Mouse (Mus musculus): ENCODE data around the gene Prss54. TPM values are rescaled to one million over a fixed set of nuclear protein-coding genes. Genes with fewer than 3 reads are reported as not detected.

Gene Prss54
- polyA plus RNA-seq, 1 experiment from 2014 or later = not detected

- H3K4me1 ChIP-seq (ENCODE audit: insufficient read depth) = no peaks in the 10 kb centered on the region
- H3K4me3 ChIP-seq (ENCODE audit: low read depth, low read length) = no peak overlapping the region
- WGBS = 54% methylated on average over 4 of the region's 4 CpGs
- no peak overlapping the region for H3K9ac ChIP-seq
- no peak overlapping the region for H3K4me2 ChIP-seq
- DNase-seq (no peak), ATAC-seq (ENCODE audit: insufficient read depth) (no peak)
- H3K27me3 ChIP-seq (ENCODE audit: insufficient read depth, low read length) = no peaks in the 10 kb centered on the region
- no peak overlapping the region for H3K27ac ChIP-seq (ENCODE audit: low read depth)
- H3K36me3 ChIP-seq (ENCODE audit: insufficient read depth) = no peaks in the 10 kb centered on the region
- H3K9me3 ChIP-seq (ENCODE audit: low read depth, low read length) = no peaks in the 10 kb centered on the region
- no peak for TF ChIP-seq CTCF (IDR thresholded peaks at IDR 0.05; ENCODE audit: low read depth)
Measured at GRCm38 (mm10) chr8:95512257-95512656, 63.9 kb downstream of the Prss54 start.

Other genes with a start within 250 kb of the Prss54 start
- 9.2 and 10.9 TPM in 2 replicates for gene Zfp319, start 244.4 kb downstream of the Prss54 start, polyA plus RNA-seq (2014; fragmentation: Nextera tagmentation; extraction: Ambion mirVana)
- 32.1 and 34.0 TPM in 2 replicates for gene Usb1, start 244.1 kb downstream of the Prss54 start, polyA plus RNA-seq (2014; fragmentation: Nextera tagmentation; extraction: Ambion mirVana)
- gene Mmp15, start 224.1 kb downstream of the Prss54 start, polyA plus RNA-seq (2014; fragmentation: Nextera tagmentation; extraction: Ambion mirVana) = 22.5 and 25.6 TPM in 2 replicates
- 162 and 169 TPM in 2 replicates for gene Cfap20, start 141.5 kb downstream of the Prss54 start, polyA plus RNA-seq (2014; fragmentation: Nextera tagmentation; extraction: Ambion mirVana)
- 18.4 and 22.8 TPM in 2 replicates for gene Csnk2a2, start 86.3 kb downstream of the Prss54 start, polyA plus RNA-seq (2014; fragmentation: Nextera tagmentation; extraction: Ambion mirVana)
- 0.24 and 0.53 TPM in 2 replicates for gene Ccdc113, start 42.3 kb downstream of the Prss54 start, polyA plus RNA-seq (2014; fragmentation: Nextera tagmentation; extraction: Ambion mirVana)
- 26.5 and 31.6 TPM in 2 replicates for gene Gins3, start 57.1 kb upstream of the Prss54 start, polyA plus RNA-seq (2014; fragmentation: Nextera tagmentation; extraction: Ambion mirVana)
- gene Ndrg4, start 100.6 kb upstream of the Prss54 start, polyA plus RNA-seq (2014; fragmentation: Nextera tagmentation; extraction: Ambion mirVana) = 11.4 and 14.6 TPM in 2 replicates
- 19.9 and 20.4 TPM in 2 replicates for gene Setd6, start 139.5 kb upstream of the Prss54 start, polyA plus RNA-seq (2014; fragmentation: Nextera tagmentation; extraction: Ambion mirVana)
- gene Cnot1, start 231.1 kb upstream of the Prss54 start, polyA plus RNA-seq (2014; fragmentation: Nextera tagmentation; extraction: Ambion mirVana) = 123 and 131 TPM in 2 replicates
- gene Sap18b, start 249.0 kb upstream of the Prss54 start, polyA plus RNA-seq (2014; fragmentation: Nextera tagmentation; extraction: Ambion mirVana) = 347 and 362 TPM in 2 replicates

Data from lung, embryonic 14.5 days (tissue).